Mouse (Mus musculus) frontal cortex, postnatal 36 days (tissue): ENCODE data around the gene Fgfr2.

Experiments used
- DNase-seq, 2 experiments: peaks; one replicate each; pipeline ENCODE4 v3.0.0; 2022; ENCODE audit warnings: low spot score in 2 of 2

Gene Fgfr2

GRCm38 (mm10) chr7:131556116-131556515 lies 1567.0 kb downstream of the Fgfr2 start:
- DNase-seq, result no peak

- no peak for DNase-seq
Measured at GRCm38 (mm10) chr7:131555301-131556081, 1567.7 kb downstream of the Fgfr2 start.

- no peak for DNase-seq
Measured at GRCm38 (mm10) chr7:131554341-131555180, 1568.6 kb downstream of the Fgfr2 start.

- no peak for DNase-seq
Measured at GRCm38 (mm10) chr7:131553771-131554175, 1569.4 kb downstream of the Fgfr2 start.

- DNase-seq, result no peak
Measured at GRCm38 (mm10) chr7:131552781-131553180, 1570.4 kb downstream of the Fgfr2 start.

- DNase-seq, result no peak
Measured at GRCm38 (mm10) chr7:131551931-131552741, 1571.0 kb downstream of the Fgfr2 start.

- DNase-seq, result no peak
Measured at GRCm38 (mm10) chr7:131551471-131551870, 1571.7 kb downstream of the Fgfr2 start.

GRCm38 (mm10) chr7:131548473-131548872 lies 1574.7 kb downstream of the Fgfr2 start, which contains the start of gene Hmx2:
Hmx2 (plus strand) TSS chr7:131548773.
- DNase-seq, result no peak

- no peak for DNase-seq
Measured at GRCm38 (mm10) chr7:131547481-131547880, 1575.7 kb downstream of the Fgfr2 start.

- no peak for DNase-seq
Measured at GRCm38 (mm10) chr7:131546423-131546822, 1576.7 kb downstream of the Fgfr2 start.

- DNase-seq, result no peak
Measured at GRCm38 (mm10) chr7:131545701-131546385, 1577.3 kb downstream of the Fgfr2 start.

- no peak for DNase-seq
Measured at GRCm38 (mm10) chr7:131544871-131545270, 1578.3 kb downstream of the Fgfr2 start.

GRCm38 (mm10) chr7:131543623-131544481 lies 1579.3 kb downstream of the Fgfr2 start:
- no peak for DNase-seq

GRCm38 (mm10) chr7:131542872-131543622 lies 1580.1 kb downstream of the Fgfr2 start:
- DNase-seq, result no peak

- DNase-seq, result no peak
Measured at GRCm38 (mm10) chr7:131542115-131542871, 1580.9 kb downstream of the Fgfr2 start, which contains the start of gene Hmx3. Hmx3 (plus strand) TSS chr7:131542867.

GRCm38 (mm10) chr7:131541184-131542114 lies 1581.7 kb downstream of the Fgfr2 start:
- DNase-seq, result no peak

- DNase-seq, result peak; percentile 84 to 87
Measured at GRCm38 (mm10) chr7:131539979-131540378, 1583.2 kb downstream of the Fgfr2 start.

GRCm38 (mm10) chr7:131503739-131504138 lies 1619.4 kb downstream of the Fgfr2 start:
- DNase-seq, result no peak
